Mouse (Mus musculus): ENCODE measurements around the gene Emd. TPM values are rescaled to one million over a fixed set of nuclear protein-coding genes. Genes with fewer than 3 reads are reported as not detected.

The Emd gene
- polyA plus RNA-seq, 1 experiment = 51.7 TPM

DNA sequence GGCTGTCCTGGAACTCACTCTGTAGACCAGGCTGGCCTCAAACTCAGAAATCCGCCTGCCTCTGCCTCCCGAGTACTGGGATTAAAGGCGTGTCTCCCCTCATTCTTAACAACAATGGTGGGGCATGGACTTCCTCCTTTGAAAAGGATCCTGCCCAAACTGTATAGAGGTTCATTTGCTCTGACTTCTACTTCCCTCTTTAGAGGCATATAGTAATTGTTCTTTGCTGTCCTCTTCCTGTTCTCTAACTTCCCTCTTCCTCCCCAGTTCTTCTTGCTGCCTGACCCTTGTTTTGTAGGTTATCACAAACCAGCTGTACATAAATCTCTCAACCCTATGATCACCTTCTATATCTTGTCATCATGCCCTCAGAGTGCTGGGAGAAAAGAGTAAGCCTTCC is 45.2 kb downstream of the Emd start:
- WGBS = 13% methylated on average over 3 of the region's 3 CpGs
- Histone ChIP-seq H3K27ac (ENCODE audit: control insufficient read depth, insufficient read depth, low read depth, low read length, poor library complexity) (peak overlapping the region; percentile 90), H3K4me3 (replicated peaks; ENCODE audit: control insufficient read depth, low read depth, low read length) (no peak overlapping the region), H3K4me1 (ENCODE audit: control insufficient read depth, insufficient read depth, low read length) (no peaks in the 10 kb centered on the region; the same call in 1 of the 2 replicates)
- TF ChIP-seq POLR2A (IDR thresholded peaks at IDR 0.05; ENCODE audit: borderline replicate concordance, control insufficient read depth, low read depth, low read length) = no peak
- no peak for TF ChIP-seq CTCF (IDR thresholded peaks at IDR 0.05; ENCODE audit: control insufficient read depth, insufficient read depth, low read length)

GRCm38 (mm10) chrX:74304867-74305700 is 50.6 kb downstream of the Emd start, which contains the start of gene Gdi1:
Gdi1 (plus strand) TSS chrX:74304998.
- peak within 1 kb of the TSS; percentile 93 for H3K4me3 ChIP-seq (replicated peaks; ENCODE audit: control insufficient read depth, low read depth, low read length)
- H3K27ac ChIP-seq (ENCODE audit: control insufficient read depth, insufficient read depth, low read depth, low read length, poor library complexity) = peak within 1 kb of the TSS; percentile 93
- 9% methylated on average over 40 of the region's 41 CpGs for WGBS
- H3K4me1 ChIP-seq (ENCODE audit: control insufficient read depth, insufficient read depth, low read length) = no peaks in the 10 kb centered on the region; the same call in 1 of the 2 replicates
- TF ChIP-seq POLR2A (IDR thresholded peaks at IDR 0.05; ENCODE audit: borderline replicate concordance, control insufficient read depth, low read depth, low read length) (peak; percentile 89), CTCF (IDR thresholded peaks at IDR 0.05; ENCODE audit: control insufficient read depth, insufficient read depth, low read length) (no peak)

Other genes starting within 250 kb of the Emd start
- 41.4 and 97.5 TPM in 2 replicates for gene Irak1, start 230.8 kb upstream of the Emd start, polyA plus RNA-seq (2011; ENCODE audit: insufficient read depth, insufficient read length, low replicate concordance, missing spikeins)
- not detected in 2 replicates for gene Opn1mw, start 127.2 kb upstream of the Emd start, polyA plus RNA-seq (2011; ENCODE audit: insufficient read depth, insufficient read length, low replicate concordance, missing spikeins)
- gene Mecp2, start 119.3 kb upstream of the Emd start, polyA plus RNA-seq (2011; ENCODE audit: insufficient read depth, insufficient read length, low replicate concordance, missing spikeins) = 13.2 and 15.1 TPM in 2 replicates
- not detected in 2 replicates for gene Tex28, start 86.8 kb upstream of the Emd start, polyA plus RNA-seq (2011; ENCODE audit: insufficient read depth, insufficient read length, low replicate concordance, missing spikeins)
- not detected in 2 replicates for gene Tktl1, start 77.4 kb upstream of the Emd start, polyA plus RNA-seq (2011; ENCODE audit: insufficient read depth, insufficient read length, low replicate concordance, missing spikeins)
- 140 and 356 TPM in 2 replicates for gene Flna, start 4.9 kb upstream of the Emd start, polyA plus RNA-seq (2011; ENCODE audit: insufficient read depth, insufficient read length, low replicate concordance, missing spikeins)
- 68.3 and 79.6 TPM in 2 replicates for gene Rpl10, start 16.1 kb downstream of the Emd start, polyA plus RNA-seq (2011; ENCODE audit: insufficient read depth, insufficient read length, low replicate concordance, missing spikeins)
- gene Taz, start 27.2 kb downstream of the Emd start, polyA plus RNA-seq (2011; ENCODE audit: insufficient read depth, insufficient read length, low replicate concordance, missing spikeins) = 32.4 and 58.0 TPM in 2 replicates
- 16.4 and 21.5 TPM in 2 replicates for gene Dnase1l1, start 27.6 kb downstream of the Emd start, polyA plus RNA-seq (2011; ENCODE audit: insufficient read depth, insufficient read length, low replicate concordance, missing spikeins)
- gene Atp6ap1, start 42.4 kb downstream of the Emd start, polyA plus RNA-seq (2011; ENCODE audit: insufficient read depth, insufficient read length, low replicate concordance, missing spikeins) = 154 and 166 TPM in 2 replicates
- 87.5 and 157 TPM in 2 replicates for gene Gdi1, start 50.3 kb downstream of the Emd start, polyA plus RNA-seq (2011; ENCODE audit: insufficient read depth, insufficient read length, low replicate concordance, missing spikeins)
- 38.8 and 61.0 TPM in 2 replicates for gene Fam50a, start 58.3 kb downstream of the Emd start, polyA plus RNA-seq (2011; ENCODE audit: insufficient read depth, insufficient read length, low replicate concordance, missing spikeins)
- 3.6 TPM in 2 replicates for gene Plxna3, start 74.4 kb downstream of the Emd start, polyA plus RNA-seq (2011; ENCODE audit: insufficient read depth, insufficient read length, low replicate concordance, missing spikeins)
- 39.5 and 58.6 TPM in 2 replicates for gene Lage3, start 98.9 kb downstream of the Emd start, polyA plus RNA-seq (2011; ENCODE audit: insufficient read depth, insufficient read length, low replicate concordance, missing spikeins)
- gene Ubl4a, start 118.5 kb downstream of the Emd start, polyA plus RNA-seq (2011; ENCODE audit: insufficient read depth, insufficient read length, low replicate concordance, missing spikeins) = 27.2 and 35.6 TPM in 2 replicates
- gene Slc10a3, start 118.7 kb downstream of the Emd start, polyA plus RNA-seq (2011; ENCODE audit: insufficient read depth, insufficient read length, low replicate concordance, missing spikeins) = 2.7 TPM in 2 replicates
- 3.6 and 9.1 TPM in 2 replicates for gene Fam3a, start 138.6 kb downstream of the Emd start, polyA plus RNA-seq (2011; ENCODE audit: insufficient read depth, insufficient read length, low replicate concordance, missing spikeins)
- gene Ikbkg, start 138.6 kb downstream of the Emd start, polyA plus RNA-seq (2011; ENCODE audit: insufficient read depth, insufficient read length, low replicate concordance, missing spikeins) = 11.6 and 11.7 TPM in 2 replicates
- 20.9 and 33.4 TPM in 2 replicates for gene G6pdx, start 174.5 kb downstream of the Emd start, polyA plus RNA-seq (2011; ENCODE audit: insufficient read depth, insufficient read length, low replicate concordance, missing spikeins)
- not detected in 2 replicates for gene Gm6880, start 226.7 kb downstream of the Emd start, polyA plus RNA-seq (2011; ENCODE audit: insufficient read depth, insufficient read length, low replicate concordance, missing spikeins)